Mouse (Mus musculus) hematopoietic stem cell, adult 5-6 weeks (primary cell): ENCODE measurements around the gene Mettl24. TPM values are rescaled to one million over a fixed set of nuclear protein-coding genes. Genes with fewer than 3 reads are reported as not detected.

Experiments
- ATAC-seq, 2 experiments: fragments of 125-278 bp in 1 of 2; replicated peaks in 1 of 2; 2 replicates each; pipeline ENCODE4 v1.8.0; 2016 to 2017; ENCODE audit warnings: inconsistent platforms in 2 of 2, mild to moderate bottlenecking in 2 of 2, moderate number of reproducible peaks in 2 of 2, low read depth in 1 of 2, moderate TSS enrichment in 1 of 2; ENCODE audit not compliant: low FRiP score in 2 of 2, poor library complexity in 2 of 2, severe bottlenecking in 2 of 2, insufficient read depth in 1 of 2, low TSS enrichment in 1 of 2
- total RNA-seq: library from RNA; stranded (forward); fragments of 172-1452, 232-1000 nt; gene quantifications from 2 replicates; pipeline ENCODE4 v1.2.3, GENCODE M21; 2017

The Mettl24 gene
- total RNA-seq, 1 experiment from 2014 or later: not detected

DNA sequence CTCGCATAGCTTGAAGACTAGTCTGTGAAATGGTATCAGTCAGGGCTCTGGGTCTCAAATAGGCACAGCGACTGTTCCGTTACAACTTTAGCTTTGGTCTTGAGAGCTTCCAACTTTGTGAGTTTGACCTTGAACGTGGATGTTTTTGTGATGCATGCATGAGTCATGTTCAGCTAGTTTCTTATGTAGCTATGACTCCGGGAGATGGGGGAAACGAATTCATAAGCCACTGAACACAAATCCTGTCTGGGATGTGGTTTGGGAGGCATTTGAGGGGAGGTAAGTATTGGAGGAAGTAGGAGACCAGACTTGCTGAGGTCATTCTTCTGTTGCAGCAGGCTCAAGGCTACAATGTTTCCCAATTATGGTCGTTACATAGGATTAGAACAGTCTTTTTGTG lies 7.2 kb upstream of the Mettl24 start:
- ATAC-seq: 0 out of 4 replicates have a peak, but pooled peaks of 1 of the 2 experiments have one; percentile 14

- ATAC-seq: no peak
Measured at GRCm38 (mm10) chr10:40678477-40678876, 4.6 kb upstream of the Mettl24 start.

- no peak for ATAC-seq
Measured at GRCm38 (mm10) chr10:40682470-40682869, 612 bp upstream of the Mettl24 start.

GRCm38 (mm10) chr10:40683868-40684253 lies 779 bp downstream of the Mettl24 start:
- no peak for ATAC-seq

DNA sequence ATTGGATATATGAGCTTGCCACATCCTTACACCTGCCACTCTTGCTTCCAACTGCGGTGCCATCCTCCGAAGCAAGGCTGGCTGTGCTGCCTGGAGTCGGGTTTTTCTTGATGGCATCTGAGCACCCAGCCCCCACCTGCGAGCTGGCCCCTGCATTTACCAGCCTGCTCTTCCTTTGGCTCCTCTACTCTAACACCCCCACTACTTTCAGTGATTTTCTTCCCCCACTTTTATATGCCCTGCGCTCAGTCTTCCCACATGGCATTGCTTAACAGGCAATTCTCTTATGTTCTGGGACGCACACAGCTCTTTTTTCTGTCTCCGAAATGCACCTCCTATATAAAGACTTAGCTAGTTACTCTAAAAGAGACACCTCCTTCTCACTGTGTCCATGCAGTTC lies 1.2 kb downstream of the Mettl24 start:
- ATAC-seq: no peak

- no peak for ATAC-seq
Measured at GRCm38 (mm10) chr10:40685641-40686040, 2.6 kb downstream of the Mettl24 start.

DNA sequence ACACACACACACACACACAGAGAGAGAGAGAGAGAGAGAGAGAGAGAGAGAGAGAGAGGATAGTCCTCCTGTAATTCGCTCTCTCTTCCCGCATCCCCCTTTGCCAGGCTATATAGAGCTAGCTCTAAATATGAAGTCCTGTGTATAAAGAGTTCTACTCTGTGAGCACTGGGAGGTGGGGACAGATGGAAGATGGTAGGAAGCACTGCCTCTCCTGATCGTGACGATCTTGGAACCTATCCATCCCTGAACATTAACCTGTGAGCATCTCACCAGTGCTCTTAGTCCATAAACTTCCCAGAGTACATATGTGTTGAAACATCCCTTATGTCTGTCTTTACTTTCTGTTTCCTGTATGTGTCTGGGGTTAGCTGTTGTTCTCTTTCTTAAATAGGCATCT lies 3.9 kb downstream of the Mettl24 start:
- ATAC-seq: no peak

- no peak for ATAC-seq
Measured at GRCm38 (mm10) chr10:40687407-40687806, 4.3 kb downstream of the Mettl24 start.

DNA sequence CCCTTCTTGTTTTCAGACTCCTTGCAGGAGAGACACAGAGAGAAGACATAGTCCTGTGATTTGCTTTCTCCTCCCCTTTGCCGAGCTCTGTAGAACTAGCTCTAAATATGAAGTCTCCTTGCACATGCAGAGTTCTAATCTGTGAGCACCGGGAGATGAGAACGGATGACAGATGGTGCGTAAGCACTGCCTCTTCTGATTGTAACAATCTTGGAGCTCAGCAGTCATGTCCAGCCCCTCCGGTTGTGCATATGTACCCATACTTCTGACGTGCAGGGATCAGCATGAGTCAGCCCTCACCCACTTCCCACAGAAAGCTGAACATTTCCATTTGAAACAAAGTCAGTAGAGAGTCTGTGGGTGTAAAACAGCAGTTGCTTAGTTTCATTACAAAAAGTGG lies 5.2 kb downstream of the Mettl24 start:
- no peak for ATAC-seq

- ATAC-seq: no peak
Measured at GRCm38 (mm10) chr10:40688873-40689272, 5.8 kb downstream of the Mettl24 start.

DNA sequence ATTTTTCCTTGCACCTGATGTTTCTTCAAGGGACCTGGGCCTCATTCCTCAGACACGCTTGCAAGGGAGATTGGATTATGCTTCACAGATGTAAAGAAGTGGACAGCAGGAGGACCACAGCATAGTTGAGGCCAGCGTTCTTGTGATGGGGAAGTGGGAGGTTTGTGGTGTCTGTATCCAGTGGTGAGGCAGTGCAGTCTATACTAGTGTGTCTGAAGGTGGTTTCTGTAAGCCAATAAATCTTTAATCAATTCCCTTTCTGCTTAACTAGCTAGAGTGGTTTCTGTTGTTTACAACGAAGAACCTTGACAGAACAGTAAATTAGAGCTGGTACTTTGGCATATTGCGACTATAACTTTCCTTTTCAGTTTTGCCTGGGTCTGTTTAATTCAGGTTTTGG lies 15.6 kb downstream of the Mettl24 start:
- ATAC-seq: 0 out of 4 replicates have a peak, but pooled peaks of 1 of the 2 experiments have one; percentile 17

- no peak for ATAC-seq
Measured at GRCm38 (mm10) chr10:40711127-40711526, 28.0 kb downstream of the Mettl24 start.

DNA sequence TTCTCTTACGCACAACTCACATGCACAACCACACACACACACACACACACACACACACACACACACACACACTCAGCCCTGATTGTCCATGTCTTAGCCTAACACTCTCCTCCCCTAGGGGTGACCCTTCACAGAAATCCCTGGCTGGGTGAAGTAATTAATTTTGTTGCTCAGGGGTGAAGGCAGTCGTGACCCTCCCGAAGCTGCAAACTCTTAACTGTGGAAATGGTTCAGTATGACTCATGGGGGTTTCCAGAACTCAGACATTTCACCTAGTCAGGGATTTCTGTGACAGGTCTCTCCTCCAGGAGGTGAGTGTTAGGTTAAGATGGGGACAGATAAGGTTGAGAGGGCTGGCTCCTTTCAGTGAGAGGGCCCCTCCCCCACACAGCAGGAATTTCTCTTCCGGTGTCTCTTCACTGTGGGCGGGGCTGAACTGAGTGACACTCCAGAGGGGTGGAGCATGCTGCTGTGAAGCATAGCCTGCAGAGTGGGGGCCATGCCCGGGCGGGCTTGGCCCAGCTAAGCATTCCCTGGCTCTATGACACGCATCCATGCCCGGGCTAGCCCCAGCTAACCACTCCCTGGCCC lies 30.0 kb downstream of the Mettl24 start:
- no peak for ATAC-seq

DNA sequence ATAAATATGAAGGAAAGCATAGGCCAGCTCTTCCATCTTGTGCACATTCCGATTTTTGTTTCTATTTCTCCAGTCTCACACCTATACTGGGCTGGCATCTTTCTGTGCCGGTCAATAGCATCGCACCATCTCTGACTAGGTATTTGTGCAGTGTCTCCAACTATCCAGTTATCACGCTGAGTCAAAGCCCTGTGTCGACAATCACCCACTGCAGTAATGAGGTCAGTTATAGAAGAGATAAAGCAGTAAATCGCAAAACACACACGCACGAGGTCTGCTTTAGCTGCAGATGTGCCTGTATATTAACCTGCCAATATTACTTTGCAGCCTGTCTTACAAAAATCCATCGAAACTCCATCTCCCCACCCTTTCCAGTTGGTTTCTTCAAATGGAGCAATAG lies 30.7 kb downstream of the Mettl24 start:
- ATAC-seq: no peak

GRCm38 (mm10) chr10:40715151-40715550 lies 32.1 kb downstream of the Mettl24 start:
- no peak for ATAC-seq

- ATAC-seq: no peak
Measured at GRCm38 (mm10) chr10:40716296-40716695, 33.2 kb downstream of the Mettl24 start.

GRCm38 (mm10) chr10:40716713-40717112 lies 33.6 kb downstream of the Mettl24 start:
- no peak for ATAC-seq

DNA sequence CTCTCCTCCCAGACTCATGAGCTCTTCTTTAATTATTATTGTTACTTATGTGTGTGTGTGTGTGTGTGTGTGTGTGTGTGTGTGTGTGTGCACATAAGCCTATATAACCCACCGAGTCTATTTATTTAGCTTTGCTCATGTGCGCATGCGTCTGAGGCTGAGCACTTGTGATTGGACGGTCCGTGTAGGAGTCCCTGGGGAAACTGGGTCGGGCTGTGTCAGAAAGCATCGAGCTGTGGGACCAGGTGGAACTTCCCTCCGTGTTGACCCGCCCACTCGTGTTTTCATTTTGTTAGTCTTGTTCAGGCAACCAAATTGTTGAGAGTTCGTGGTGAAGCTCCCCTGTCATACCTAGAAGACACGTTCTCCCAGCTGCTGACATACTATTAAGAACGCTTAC lies 35.3 kb downstream of the Mettl24 start:
- no peak for ATAC-seq

DNA sequence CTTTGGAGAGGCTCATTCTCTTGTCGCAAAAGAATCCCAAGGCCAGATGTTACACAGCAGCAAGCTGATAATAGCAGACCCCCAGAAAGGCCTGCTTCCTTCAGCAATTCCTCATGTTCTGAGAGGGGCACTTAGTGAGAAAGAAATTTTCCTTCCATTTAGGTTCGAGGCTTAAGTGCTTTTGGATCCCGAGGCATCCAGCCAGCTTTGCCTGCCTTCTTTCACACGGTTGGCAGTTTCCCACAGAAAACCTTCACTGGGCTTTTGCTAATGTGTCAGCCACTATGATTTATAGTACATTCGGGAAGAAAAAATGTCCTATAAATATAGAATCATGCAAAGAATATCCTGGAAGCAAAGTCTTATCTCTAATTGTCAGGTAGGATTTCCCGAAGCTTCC lies 36.0 kb downstream of the Mettl24 start:
- ATAC-seq: no peak
